Mouse (Mus musculus) bone marrow, adult 2 months (tissue): ENCODE measurements around the gene Ankrd13b. TPM values are rescaled to one million over a fixed set of nuclear protein-coding genes. Genes with fewer than 3 reads are reported as not detected.

Source experiments
- H3K27ac ChIP-seq: fragments of 200-500 bp; 2 replicates; pipeline ENCODE4 v1.5.1; 2012; ENCODE audit warnings: low read depth, mild to moderate bottlenecking, control low read depth, inconsistent platforms, low read length; ENCODE audit not compliant: control insufficient read depth, poor library complexity, insufficient read depth
- H3K4me1 ChIP-seq: fragments of 200-500 bp; 2 replicates; pipeline ENCODE4 v1.6.1; 2011; ENCODE audit warnings: low read length; ENCODE audit not compliant: control insufficient read depth, insufficient read depth
- H3K4me3 ChIP-seq: fragments of 200-500 bp; replicated peaks from 2 replicates; pipeline ENCODE3; 2011; ENCODE audit warnings: mild to moderate bottlenecking, low read depth, low read length, control low read depth; ENCODE audit not compliant: control insufficient read depth
- CTCF ChIP-seq: fragments of 200-500 bp; IDR thresholded peaks from 2 replicates; pipeline ENCODE4 v1.5.1; 2011; ENCODE audit warnings: low read length, control low read depth; ENCODE audit not compliant: control insufficient read depth, insufficient read depth
- POLR2A ChIP-seq: fragments of 200-500 bp; IDR thresholded peaks from 2 replicates; pipeline ENCODE4 v1.6.1; 2011; ENCODE audit warnings: low read depth, mild to moderate bottlenecking, control low read depth, low read length, borderline replicate concordance; ENCODE audit not compliant: control insufficient read depth
- WGBS: fragments of 180-500 bp; shearing (Covaris S2); methylation state at CpG from one replicate; pipeline ENCODE4 v1.1.7; 2018; 5-methylcytosine and 5-hydroxymethylcytosine counted together
- polyA plus RNA-seq: library from polyadenylated mRNA; stranded (reverse); fragments of >200 nt; gene quantifications from 2 replicates; pipeline ENCODE4 v1.2.4, GENCODE M21; 2011; ENCODE audit warnings: low replicate concordance; ENCODE audit not compliant: missing spikeins, insufficient read depth, insufficient read length

The Ankrd13b gene
- polyA plus RNA-seq, 1 experiment, result 5.7 TPM

DNA sequence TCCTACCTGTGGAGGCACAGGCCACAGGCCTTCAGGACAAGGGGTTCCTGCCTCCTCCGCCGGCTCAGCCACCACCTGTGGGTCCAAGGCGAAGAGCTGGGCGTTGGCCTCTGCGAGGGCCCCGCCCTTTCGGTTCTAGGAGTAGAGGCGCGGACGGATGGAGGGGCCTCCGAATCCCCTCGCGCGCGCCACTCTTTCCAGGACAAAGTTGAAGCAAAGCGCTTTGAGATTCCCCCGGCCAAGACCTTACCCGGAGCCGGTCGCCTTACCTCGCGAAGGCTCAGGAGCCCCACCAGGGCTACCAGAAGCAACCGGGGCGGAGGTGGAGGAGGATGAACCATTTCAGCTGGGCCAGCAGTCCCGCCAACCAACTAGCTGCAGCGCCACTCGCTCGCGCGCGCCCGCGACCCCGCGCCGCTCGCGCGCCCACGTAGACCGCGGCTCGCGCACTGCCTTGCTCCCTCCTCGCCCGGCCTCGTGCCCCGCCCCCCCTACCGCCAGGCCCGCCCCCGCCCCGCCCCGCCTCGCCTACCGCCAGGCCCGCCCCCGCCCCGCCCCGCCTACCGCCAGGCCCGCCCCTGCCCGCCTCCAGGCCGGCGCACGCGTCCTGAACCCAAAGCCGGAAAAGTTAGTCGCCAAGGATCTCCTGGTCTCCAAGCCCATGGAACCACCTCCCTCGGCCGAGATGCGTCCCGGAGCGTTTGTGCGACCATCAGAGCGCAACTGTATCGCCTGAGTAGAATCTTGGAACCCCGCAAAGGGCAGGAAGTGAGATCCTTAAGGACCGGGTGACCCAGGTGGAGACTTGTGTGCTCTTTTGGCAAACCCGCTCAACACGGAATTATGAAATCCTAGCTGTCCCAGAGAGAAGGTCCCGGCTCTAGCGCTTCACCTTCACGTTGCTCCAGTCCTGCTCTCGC lies 23.7 kb upstream of the Ankrd13b start:
- H3K4me1 ChIP-seq, result peaks cover 6% of the 10 kb centered on the region
- peak overlapping the region; percentile 73 for H3K27ac ChIP-seq
- WGBS, result under 1% methylated on average over 75 of the region's 84 CpGs
- TF ChIP-seq POLR2A, result peak; percentile 58; the same call in 1 of the 2 replicates
- no peak for TF ChIP-seq CTCF
- H3K4me3 ChIP-seq, result peak overlapping the region; percentile 83

GRCm38 (mm10) chr11:77511336-77511735 lies 21.9 kb upstream of the Ankrd13b start:
- WGBS, result 71% methylated on average over 5 of the region's 5 CpGs
- Histone ChIP-seq H3K4me3 (no peak overlapping the region), H3K4me1 (peaks cover 4% of the 10 kb centered on the region; the same call in 1 of the 2 replicates), H3K27ac (no peak overlapping the region)
- no peak for TF ChIP-seq POLR2A
- TF ChIP-seq CTCF, result no peak

GRCm38 (mm10) chr11:77508068-77509021 lies 18.9 kb upstream of the Ankrd13b start:
- peak overlapping the region; percentile 24 for H3K4me3 ChIP-seq
- no peak overlapping the region; the same call in 1 of the 2 replicates for H3K27ac ChIP-seq
- TF ChIP-seq CTCF (peak; percentile 74), POLR2A (no peak)
- WGBS, result 27% methylated on average over 49 of the region's 49 CpGs
- H3K4me1 ChIP-seq, result peaks cover 1% of the 10 kb centered on the region; the same call in 1 of the 2 replicates

DNA sequence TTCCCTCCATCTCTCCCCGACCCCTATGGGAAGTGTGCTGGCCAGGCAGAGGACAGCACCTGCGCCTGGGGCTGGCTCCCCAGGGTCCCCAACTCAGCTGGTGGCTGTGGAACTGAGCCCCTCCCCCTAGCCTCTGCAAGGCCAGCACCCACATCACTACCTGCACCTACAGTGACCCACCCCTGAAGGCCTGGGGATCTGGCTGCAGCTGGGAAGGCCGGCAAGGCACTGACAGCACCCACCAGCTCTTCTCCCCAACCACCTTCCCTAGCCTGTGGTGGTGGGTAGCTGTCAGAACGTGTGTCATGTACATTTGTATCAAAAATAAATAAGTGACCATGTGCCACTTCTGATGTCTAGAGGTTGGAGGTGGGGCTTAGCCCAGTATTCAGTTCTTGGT lies 17.9 kb upstream of the Ankrd13b start:
- WGBS, result 64% methylated on average over 4 of the region's 4 CpGs
- TF ChIP-seq POLR2A (no peak), CTCF (no peak)
- no peak overlapping the region for H3K4me3 ChIP-seq

GRCm38 (mm10) chr11:77506941-77507340 lies 17.5 kb upstream of the Ankrd13b start:
- Histone ChIP-seq H3K4me3 (no peak overlapping the region), H3K27ac (no peak overlapping the region), H3K4me1 (no peaks in the 10 kb centered on the region)
- WGBS, result 81% methylated on average over 6 of the region's 6 CpGs
- TF ChIP-seq POLR2A, result no peak
- TF ChIP-seq CTCF, result no peak

More for the DNA sequence above, 17.9 kb upstream of the Ankrd13b start:
- no peak overlapping the region for H3K27ac ChIP-seq
- H3K4me1 ChIP-seq, result peaks cover 1% of the 10 kb centered on the region; the same call in 1 of the 2 replicates

DNA sequence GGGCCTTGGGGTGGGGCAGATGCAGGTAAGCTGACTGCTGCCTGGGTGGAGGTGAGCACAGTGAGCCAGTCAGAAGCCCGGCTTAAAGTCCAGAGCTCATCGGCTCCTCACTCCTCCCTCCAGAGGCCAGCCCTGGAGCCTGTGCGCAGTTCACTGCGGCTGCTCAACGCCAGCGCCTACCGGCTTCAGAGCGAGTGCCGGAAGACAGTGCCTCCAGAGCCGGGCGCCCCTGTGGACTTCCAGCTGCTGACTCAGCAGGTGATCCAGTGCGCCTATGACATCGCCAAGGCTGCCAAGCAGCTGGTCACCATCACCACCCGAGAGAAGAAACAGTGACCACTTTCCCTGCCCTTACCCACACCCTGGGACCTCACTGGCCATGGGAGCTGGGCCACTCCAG lies 16.8 kb upstream of the Ankrd13b start:
- no peak overlapping the region for H3K4me3 ChIP-seq
- no peak for TF ChIP-seq POLR2A
- TF ChIP-seq CTCF, result no peak
- no peak overlapping the region for H3K27ac ChIP-seq
- 93% methylated on average over 14 of the region's 14 CpGs for WGBS
- H3K4me1 ChIP-seq, result no peaks in the 10 kb centered on the region

DNA sequence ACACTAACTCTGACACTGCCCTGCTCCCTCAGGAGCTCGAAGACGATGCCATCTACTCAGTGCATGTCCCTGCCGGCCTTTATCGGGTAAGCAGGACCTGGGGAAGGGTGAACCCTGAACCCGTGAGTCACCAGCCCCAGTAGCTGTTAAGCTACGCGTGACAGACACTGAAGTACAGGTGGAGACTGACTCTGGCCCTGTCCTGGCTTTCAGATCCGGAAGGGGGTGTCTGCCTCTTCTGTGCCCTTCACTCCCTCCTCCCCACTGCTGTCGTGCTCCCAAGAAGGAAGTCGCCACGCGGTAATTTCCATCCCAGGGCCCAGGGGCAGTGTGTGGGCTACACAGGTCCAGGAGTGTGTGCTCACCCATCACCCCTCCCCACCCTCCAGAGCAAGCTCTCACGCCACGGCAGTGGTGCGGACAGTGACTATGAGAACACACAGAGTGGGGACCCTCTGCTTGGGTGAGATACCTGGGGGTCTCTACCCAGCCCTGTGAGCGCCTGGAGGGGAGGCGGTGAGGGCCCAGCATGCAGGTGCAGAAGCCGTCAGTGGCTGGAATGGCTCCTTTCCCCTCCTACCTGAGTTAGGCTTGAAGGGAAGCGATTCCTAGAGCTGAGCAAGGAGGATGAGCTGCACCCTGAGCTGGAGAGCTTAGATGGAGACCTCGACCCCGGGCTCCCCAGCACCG lies 16.0 kb upstream of the Ankrd13b start:
- Histone ChIP-seq H3K4me1 (no peaks in the 10 kb centered on the region), H3K27ac (no peak overlapping the region), H3K4me3 (no peak overlapping the region)
- no peak for TF ChIP-seq CTCF
- TF ChIP-seq POLR2A, result no peak
- 88% methylated on average over 22 of the region's 22 CpGs for WGBS

DNA sequence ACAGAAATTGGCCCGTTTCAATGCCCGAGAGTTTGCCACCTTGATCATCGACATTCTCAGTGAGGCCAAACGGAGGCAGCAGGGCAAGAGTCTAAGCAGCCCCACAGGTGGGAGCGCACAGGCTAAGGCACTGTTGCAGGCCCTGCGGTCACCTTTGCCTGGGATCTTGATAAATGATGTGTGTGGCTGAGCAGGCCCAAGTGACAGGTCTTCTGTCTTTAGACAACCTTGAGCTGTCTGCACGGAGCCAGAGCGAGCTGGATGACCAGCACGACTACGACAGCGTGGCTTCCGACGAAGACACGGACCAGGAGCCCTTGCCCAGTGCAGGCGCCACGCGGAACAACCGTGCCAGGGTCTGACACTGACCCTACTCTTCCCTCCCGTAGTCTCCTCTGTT lies 14.9 kb upstream of the Ankrd13b start:
- Histone ChIP-seq H3K4me1 (no peaks in the 10 kb centered on the region), H3K4me3 (no peak overlapping the region), H3K27ac (no peak overlapping the region)
- TF ChIP-seq CTCF, result no peak
- no peak for TF ChIP-seq POLR2A
- WGBS, result 89% methylated on average over 19 of the region's 19 CpGs
